In genomic region chr2:165875406-165875955, GRCm38 (mm10) we compare ENCODE assay signal across 9 mouse cellular contexts. TPM values are rescaled to one million over a fixed set of nuclear protein-coding genes. Genes with fewer than 3 reads are reported as not detected.
A peak's percentile ranks its signal among the peaks of the same experiment; 100 is the strongest.
DNase-seq lines count a peak whose midpoint lies in the region; ATAC-seq and TF ChIP-seq lines count a peak whose summit lies in the region.
"Had no signal": no experiment of that assay in that cellular context is flagged by ENCODE, and none has a peak within 500 bp of the region (broad histone marks: within the 10 kb centered on the region; RNA-seq: fewer than 3 reads in every experiment).

No protein-coding gene starts in this region.

- no peaks in the 10 kb centered on the region for H3K27me3 ChIP-seq in heart, embryonic 10.5 days (ENCODE audit: insufficient read depth, poor library complexity, severe bottlenecking)
- H3K27me3 ChIP-seq in C2C12 (ENCODE audit: control insufficient read depth, insufficient read depth, insufficient read length), result no peaks in the 10 kb centered on the region
- H3K27me3 ChIP-seq in forebrain, embryonic 12.5 days, result no peaks in the 10 kb centered on the region
- no peaks in the 10 kb centered on the region for H3K27me3 ChIP-seq in liver, embryonic 12.5 days (replicated peaks)

- peak overlapping the region; percentile 99 for H3K27ac ChIP-seq in heart, embryonic 10.5 days
- peak overlapping the region; percentile 94 for H3K27ac ChIP-seq in forebrain, embryonic 12.5 days
- peak overlapping the region; percentile 45 for H3K27ac ChIP-seq in liver, embryonic 12.5 days

- H3K4me1 ChIP-seq in heart, embryonic 10.5 days, result peaks cover 83% of the 10 kb centered on the region
- peaks cover 74% of the 10 kb centered on the region for H3K4me1 ChIP-seq in forebrain, embryonic 12.5 days
- H3K4me1 ChIP-seq in liver, embryonic 12.5 days, result peaks cover 81% of the 10 kb centered on the region

- H3K4me3 ChIP-seq in heart, embryonic 10.5 days, result peak overlapping the region; percentile 12; the same call in 1 of the 2 replicates
- H3K4me3 ChIP-seq in C2C12 (ENCODE audit: insufficient read depth, poor library complexity, severe bottlenecking), result no peak overlapping the region
- H3K4me3 ChIP-seq in forebrain, embryonic 12.5 days (replicated peaks), result peak overlapping the region; percentile 15; the same call in 1 of the 2 replicates
- H3K4me3 ChIP-seq in liver, embryonic 12.5 days, result no peak overlapping the region

- peak overlapping the region; percentile 42 for H3K4me2 ChIP-seq in forebrain, embryonic 12.5 days
- peak overlapping the region; percentile 17; the same call in 1 of the 2 replicates for H3K4me2 ChIP-seq in liver, embryonic 12.5 days

- peaks cover 55% of the 10 kb centered on the region for H3K36me3 ChIP-seq in heart, embryonic 10.5 days
- peaks cover 78% of the 10 kb centered on the region for H3K36me3 ChIP-seq in C2C12 (ENCODE audit: control insufficient read depth, insufficient read depth)
- peaks cover 41% of the 10 kb centered on the region for H3K36me3 ChIP-seq in forebrain, embryonic 12.5 days (replicated peaks)
- peaks cover 98% of the 10 kb centered on the region for H3K36me3 ChIP-seq in liver, embryonic 12.5 days

- peak overlapping the region; percentile 22 for H3ac ChIP-seq in C2C12 (ENCODE audit: control insufficient read depth, insufficient read length, low read depth)

- H3K9me3 ChIP-seq in heart, embryonic 10.5 days, result no peaks in the 10 kb centered on the region
- no peaks in the 10 kb centered on the region for H3K9me3 ChIP-seq in forebrain, embryonic 12.5 days
- H3K9me3 ChIP-seq in liver, embryonic 12.5 days (replicated peaks), result no peaks in the 10 kb centered on the region

- ATAC-seq in forebrain, embryonic 12.5 days (ENCODE audit: low FRiP score), result peak; percentile 7; the same call in 1 of the 2 replicates
- no peak for ATAC-seq in liver, embryonic 12.5 days
- ATAC-seq: CD4-positive, CD25-positive, alpha-beta regulatory T cell, adult 4 months had no signal

- H3K9ac ChIP-seq in forebrain, embryonic 12.5 days, result peak overlapping the region; percentile 56
- H3K9ac ChIP-seq in liver, embryonic 12.5 days, result peak overlapping the region; percentile 4; the same call in 1 of the 2 replicates

- DNase-seq in heart, embryonic 10.5 days (ENCODE audit: low spot score), result no peak
- DNase-seq in heart, adult 8-10 months (ENCODE audit: low spot score), result no peak
- no peak for DNase-seq in right cerebral cortex, postnatal 10 days (ENCODE audit: low spot score in 2 of 2)
- DNase-seq in testis, postnatal 10 days (ENCODE audit: low spot score), result no peak
- DNase-seq in thymus, postnatal 10 days (ENCODE audit: low spot score in 2 of 2), result no peak

- H3K79me2 ChIP-seq in C2C12 (ENCODE audit: control insufficient read depth, insufficient read depth), result peaks cover 99% of the 10 kb centered on the region

- no peak for TF ChIP-seq CTCF in C2C12 (IDR thresholded peaks at IDR 0.05; ENCODE audit: control insufficient read depth, insufficient read depth, insufficient read length)

- peaks cover 62% of the 10 kb centered on the region for H3K79me3 ChIP-seq in C2C12 (ENCODE audit: low read depth)

- 26% methylated on average over 13 of the region's 13 CpGs for WGBS in heart, embryonic 10.5 days
- WGBS in forebrain, embryonic 12.5 days, result 31% methylated on average over 13 of the region's 13 CpGs
- WGBS in liver, embryonic 12.5 days (ENCODE audit: insufficient replicate concordance), result 63% methylated on average over 13 of the region's 13 CpGs

TF ChIP-seq in C2C12, 6 proteins besides CTCF, POLR2A, EP300 and RAD21:
- TF ChIP-seq MYOG (IDR thresholded peaks at IDR 0.05; ENCODE audit: control insufficient read depth, extremely low read depth, insufficient read length) (no peak), MYOD1 (IDR thresholded peaks at IDR 0.05; ENCODE audit: control insufficient read depth, insufficient read length, low read depth) (no peak), USF1 (IDR thresholded peaks at IDR 0.05; ENCODE audit: low read depth) (no peak), MAX (IDR thresholded peaks at IDR 0.05) (no peak), CEBPB (IDR thresholded peaks at IDR 0.05; ENCODE audit: low read depth) (no peak), FOSL1 (IDR thresholded peaks at IDR 0.05; ENCODE audit: insufficient read depth, low read length, poor library complexity, severe bottlenecking) (no peak)

RNA-seq across cellular contexts. Expression of gene Zmynd8, which starts 23.3 kb away (rescaled TPM):
- 57.1 and 58.5 TPM in 2 replicates for polyA plus RNA-seq in heart, embryonic 10.5 days (2016; fragmentation: Nextera tagmentation; extraction: Ambion mirVana)
- total RNA-seq in heart, adult 8-10 months (2022), result 10 to 100 TPM; 35.5 to 60.5 (median 45.4) TPM
- polyA plus RNA-seq in C2C12 (2012; fragmentation: generic; extraction: Trizol), result 20.7 TPM
- polyA plus RNA-seq in forebrain, embryonic 12.5 days (2016; fragmentation: Nextera tagmentation; extraction: Ambion mirVana), result 67.6 and 71.5 TPM in 2 replicates
- polyA plus RNA-seq in liver, embryonic 12.5 days (2016; fragmentation: Nextera tagmentation; extraction: Ambion mirVana), result 35.7 and 38.5 TPM in 2 replicates

Comparison
In these comparisons a context has a peak if more than half of its experiments do, and no peak if none do; other contexts are left out.
1. H3K27ac ChIP-seq: peak in every context shown above with its lines; median percentile 99 in heart, embryonic 10.5 days; 94 in forebrain, embryonic 12.5 days; 45 in liver, embryonic 12.5 days.
2. H3K4me3 ChIP-seq: peak in heart, embryonic 10.5 days (single experiment) and forebrain, embryonic 12.5 days (single experiment); none in C2C12 (single experiment) and liver, embryonic 12.5 days (single experiment).